Mouse (Mus musculus) midbrain, embryonic 12.5 days (tissue): ENCODE data around the gene 1110002E22Rik. TPM values are rescaled to one million over a fixed set of nuclear protein-coding genes. Genes with fewer than 3 reads are reported as not detected.

Experiments
- ATAC-seq: fragments of 200-750 bp; cut with Nextera tagmentation; 2 replicates; pipeline ENCODE4 v1.8.0; 2017; ENCODE audit warnings: low read depth, moderate TSS enrichment, moderate library complexity; ENCODE audit not compliant: low FRiP score
- H3K27ac ChIP-seq: fragments of 300-500 bp; sonication (generic); replicated peaks from 2 replicates; pipeline ENCODE4 v1.5.1; 2016; ENCODE audit warnings: mild to moderate bottlenecking
- H3K27me3 ChIP-seq: fragments of 300-500 bp; sonication (generic); 2 replicates; pipeline ENCODE4 v1.6.1; 2016; ENCODE audit warnings: mild to moderate bottlenecking
- H3K36me3 ChIP-seq: fragments of 300-500 bp; sonication (generic); 2 replicates; pipeline ENCODE4 v1.6.1; 2016
- H3K4me1 ChIP-seq: fragments of 300-500 bp; sonication (generic); 2 replicates; pipeline ENCODE4 v1.6.1; 2016
- H3K4me2 ChIP-seq: fragments of 300-500 bp; sonication (generic); replicated peaks from 2 replicates; pipeline ENCODE4 v1.6.1; 2016; ENCODE audit warnings: mild to moderate bottlenecking, moderate library complexity
- H3K4me3 ChIP-seq: fragments of 300-500 bp; sonication (generic); 2 replicates; pipeline ENCODE4 v1.5.1; 2016; ENCODE audit warnings: mild to moderate bottlenecking
- H3K9ac ChIP-seq: fragments of 300-500 bp; sonication (generic); replicated peaks from 2 replicates; pipeline ENCODE4 v1.6.1; 2016; ENCODE audit warnings: mild to moderate bottlenecking, moderate library complexity
- H3K9me3 ChIP-seq: fragments of 300-500 bp; sonication (generic); 2 replicates; pipeline ENCODE4 v1.6.1; 2016; ENCODE audit warnings: mild to moderate bottlenecking
- WGBS: fragments of 180-500 bp; shearing (Covaris S2); methylation state at CpG from one replicate; pipeline ENCODE4 v1.1.7; 2016; 5-methylcytosine and 5-hydroxymethylcytosine counted together
- polyA plus RNA-seq: library from polyadenylated mRNA; unstranded; fragments of >200 nt; fragmentation: Nextera tagmentation; extraction: Ambion mirVana; gene quantifications from 2 replicates; pipeline ENCODE4 v1.2.1, GENCODE M21; 2016

The 1110002E22Rik gene
- polyA plus RNA-seq, 1 experiment from 2014 or later: 0.05 TPM

DNA sequence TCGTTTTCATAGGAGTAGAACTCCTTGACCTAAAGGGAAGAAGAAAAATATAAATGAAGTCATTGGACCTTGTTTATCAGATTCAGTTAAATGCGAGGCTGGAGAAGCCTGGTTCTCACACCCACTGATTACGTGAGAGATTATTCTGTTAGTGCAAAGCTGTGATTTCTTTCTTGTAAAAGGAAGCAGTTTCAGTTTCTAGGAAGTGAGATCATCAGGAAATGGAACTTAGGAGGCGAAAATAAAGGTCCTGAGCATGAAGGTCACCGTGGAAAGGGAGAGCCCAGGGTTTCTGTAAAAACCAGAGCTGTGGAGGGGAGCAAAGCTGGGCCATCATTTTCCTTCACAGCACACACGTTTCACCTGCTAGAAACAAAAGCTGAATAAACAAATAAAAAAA lies 53.5 kb downstream of the 1110002E22Rik start:
- ATAC-seq: no peak
- 84% methylated on average over 6 of the region's 6 CpGs for WGBS

DNA sequence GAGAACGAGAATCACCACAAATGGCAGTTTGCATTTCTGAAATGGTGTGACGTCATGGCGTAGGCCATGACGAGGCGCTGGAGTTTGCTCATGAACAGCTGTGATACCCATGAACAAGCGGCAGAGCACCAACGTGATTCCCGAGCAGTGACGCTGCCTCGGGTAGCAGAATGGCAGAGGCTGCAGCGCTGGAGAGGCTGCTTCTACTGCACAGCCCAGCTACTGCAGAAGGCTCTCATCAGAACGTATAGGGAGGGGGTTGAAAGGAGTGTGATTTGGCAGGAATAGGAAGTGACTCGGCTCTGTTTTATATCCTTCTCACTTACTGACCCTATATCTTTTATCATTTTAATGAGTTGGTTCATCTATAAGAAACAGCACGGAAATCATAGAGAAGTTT lies 54.0 kb downstream of the 1110002E22Rik start:
- H3K27ac ChIP-seq: no peak overlapping the region
- no peak overlapping the region for H3K4me2 ChIP-seq
- ATAC-seq: no peak
- no peaks in the 10 kb centered on the region for H3K36me3 ChIP-seq
- H3K27me3 ChIP-seq: no peaks in the 10 kb centered on the region
- WGBS: 81% methylated on average over 14 of the region's 14 CpGs
- no peaks in the 10 kb centered on the region for H3K4me1 ChIP-seq
- H3K9me3 ChIP-seq: no peaks in the 10 kb centered on the region
- no peak overlapping the region for H3K4me3 ChIP-seq
- no peak overlapping the region for H3K9ac ChIP-seq

More for the DNA sequence above, 53.5 kb downstream of the 1110002E22Rik start:
- H3K4me3 ChIP-seq: no peak overlapping the region
- H3K27ac ChIP-seq: no peak overlapping the region
- no peak overlapping the region for H3K4me2 ChIP-seq
- H3K36me3 ChIP-seq: no peaks in the 10 kb centered on the region
- no peaks in the 10 kb centered on the region for H3K27me3 ChIP-seq
- H3K9me3 ChIP-seq: no peaks in the 10 kb centered on the region
- no peak overlapping the region for H3K9ac ChIP-seq
- H3K4me1 ChIP-seq: no peaks in the 10 kb centered on the region

GRCm38 (mm10) chr3:138119444-138120105 lies 54.7 kb downstream of the 1110002E22Rik start:
- H3K27me3 ChIP-seq: no peaks in the 10 kb centered on the region
- H3K9ac ChIP-seq: no peak overlapping the region
- H3K27ac ChIP-seq: no peak overlapping the region
- no peaks in the 10 kb centered on the region for H3K9me3 ChIP-seq
- H3K36me3 ChIP-seq: no peaks in the 10 kb centered on the region
- no peaks in the 10 kb centered on the region for H3K4me1 ChIP-seq
- no peak overlapping the region for H3K4me2 ChIP-seq
- H3K4me3 ChIP-seq: no peak overlapping the region
- ATAC-seq: no peak
- WGBS: 96% methylated on average over 16 of the region's 16 CpGs

DNA sequence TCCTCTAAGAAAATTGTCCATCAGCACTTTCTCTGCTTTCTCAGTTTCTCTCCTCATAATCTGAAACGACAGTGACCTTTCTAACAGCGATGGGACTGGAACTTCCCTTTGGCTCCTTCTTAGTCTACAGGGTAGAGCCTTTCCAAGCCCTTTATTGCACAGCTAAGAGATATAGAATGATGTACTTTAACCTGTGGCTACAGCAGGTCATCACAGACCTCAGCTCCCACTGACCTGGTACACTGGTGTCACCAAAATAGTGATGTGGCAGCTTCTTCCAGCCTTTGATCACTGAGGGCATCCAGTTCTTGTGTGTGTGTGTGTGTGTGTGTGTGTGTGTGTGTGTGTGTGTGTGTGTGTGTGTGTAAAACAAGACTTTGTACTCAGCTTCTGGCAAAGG lies 56.6 kb downstream of the 1110002E22Rik start:
- no peak overlapping the region for H3K4me3 ChIP-seq
- no peaks in the 10 kb centered on the region for H3K4me1 ChIP-seq
- WGBS: 90% methylated on average over 2 of the region's 2 CpGs
- H3K36me3 ChIP-seq: no peaks in the 10 kb centered on the region
- no peak overlapping the region for H3K9ac ChIP-seq
- no peak for ATAC-seq
- H3K4me2 ChIP-seq: no peak overlapping the region
- H3K27me3 ChIP-seq: no peaks in the 10 kb centered on the region
- H3K9me3 ChIP-seq: no peaks in the 10 kb centered on the region
- H3K27ac ChIP-seq: no peak overlapping the region

DNA sequence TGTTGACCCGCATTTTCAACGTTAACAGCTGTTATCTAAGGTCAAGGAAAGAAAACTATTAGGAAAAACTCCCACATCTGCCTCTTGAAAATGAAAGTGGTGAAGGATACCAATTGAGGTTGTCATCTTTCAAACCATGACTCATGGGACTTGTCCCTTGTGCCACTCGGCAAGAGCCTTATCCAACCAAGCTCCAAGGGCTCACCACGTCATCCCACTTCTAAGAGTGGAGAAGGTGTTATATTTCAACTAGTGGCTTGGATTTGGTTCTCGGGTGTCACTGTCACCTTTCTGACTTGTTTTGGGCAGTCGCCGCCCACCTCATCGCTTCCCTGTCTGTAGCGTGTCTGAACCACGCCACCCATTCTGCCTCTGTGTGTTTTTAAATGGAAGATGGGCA lies 59.0 kb downstream of the 1110002E22Rik start:
- Histone ChIP-seq H3K27me3 (no peaks in the 10 kb centered on the region), H3K4me2 (no peak overlapping the region), H3K9ac (no peak overlapping the region), H3K9me3 (no peaks in the 10 kb centered on the region), H3K4me3 (no peak overlapping the region), H3K36me3 (no peaks in the 10 kb centered on the region), H3K27ac (no peak overlapping the region), H3K4me1 (no peaks in the 10 kb centered on the region)
- ATAC-seq: no peak
- 93% methylated on average over 10 of the region's 10 CpGs for WGBS

DNA sequence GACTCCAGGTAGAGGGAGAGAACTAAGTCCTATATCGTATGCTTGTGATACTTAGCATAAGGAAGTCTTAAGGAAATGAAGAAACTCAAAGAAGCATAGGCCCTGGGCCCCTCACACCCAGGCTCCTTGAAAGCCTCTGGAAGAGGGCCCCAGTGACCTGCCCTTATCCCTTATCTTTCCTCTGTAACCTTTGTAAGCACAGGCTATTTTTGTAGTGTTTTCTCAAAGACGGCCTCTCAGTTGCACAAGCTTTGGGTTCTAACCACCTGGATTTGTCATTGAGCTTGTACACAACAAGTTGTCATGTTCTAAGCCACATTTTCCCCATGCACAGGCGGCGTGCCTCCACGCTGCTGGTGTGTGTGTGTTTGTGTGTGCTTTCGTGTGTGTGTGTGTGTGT lies 64.3 kb downstream of the 1110002E22Rik start:
- no peak overlapping the region for H3K9ac ChIP-seq
- H3K9me3 ChIP-seq: no peaks in the 10 kb centered on the region
- H3K27me3 ChIP-seq: no peaks in the 10 kb centered on the region
- 90% methylated on average over 6 of the region's 6 CpGs for WGBS
- no peaks in the 10 kb centered on the region for H3K36me3 ChIP-seq
- ATAC-seq: no peak
- no peak overlapping the region for H3K27ac ChIP-seq
- peaks cover 11% of the 10 kb centered on the region for H3K4me1 ChIP-seq
- no peak overlapping the region for H3K4me3 ChIP-seq
- no peak overlapping the region for H3K4me2 ChIP-seq

DNA sequence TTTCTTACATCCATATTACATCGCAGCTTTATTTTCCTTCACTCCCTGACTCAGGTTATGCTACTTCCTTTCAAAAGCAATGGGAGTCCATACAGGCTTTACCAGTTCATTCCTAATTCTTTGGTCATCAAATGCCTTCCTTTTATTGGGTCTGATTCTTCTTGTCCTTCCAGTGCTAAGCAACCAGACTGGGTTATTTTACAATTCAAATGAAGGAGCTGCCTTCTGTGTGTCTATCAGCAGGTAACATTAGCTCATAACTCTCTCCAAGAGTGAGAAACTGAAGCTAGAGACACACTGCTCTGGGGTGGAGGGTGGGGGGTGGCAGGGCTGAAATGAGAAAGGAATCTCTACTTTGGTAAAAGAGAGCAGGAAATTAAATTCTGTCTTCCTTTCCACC lies 65.8 kb downstream of the 1110002E22Rik start:
- Histone ChIP-seq H3K4me2 (no peak overlapping the region), H3K9me3 (no peaks in the 10 kb centered on the region), H3K9ac (no peak overlapping the region), H3K27ac (no peak overlapping the region), H3K36me3 (no peaks in the 10 kb centered on the region), H3K4me1 (peaks cover 11% of the 10 kb centered on the region), H3K27me3 (no peaks in the 10 kb centered on the region), H3K4me3 (no peak overlapping the region)
- WGBS: 41% methylated on average over 1 of the region's 1 CpGs
- ATAC-seq: no peak

Other genes starting within 250 kb of the 1110002E22Rik start
- gene H2afz, start 200.6 kb upstream of the 1110002E22Rik start, polyA plus RNA-seq: 2,469 and 2,593 TPM in 2 replicates
- 11.3 and 12.1 TPM in 2 replicates for gene Dnajb14, start 197.4 kb upstream of the 1110002E22Rik start, polyA plus RNA-seq
- gene Lamtor3, start 146.5 kb upstream of the 1110002E22Rik start, polyA plus RNA-seq: 94.8 and 103 TPM in 2 replicates
- 2.1 and 2.3 TPM in 2 replicates for gene Dapp1, start 83.5 kb upstream of the 1110002E22Rik start, polyA plus RNA-seq
- gene Gm5105, start 2.3 kb downstream of the 1110002E22Rik start, polyA plus RNA-seq: not detected in 2 replicates
- 14.0 and 15.6 TPM in 2 replicates for gene Trmt10a, start 78.4 kb downstream of the 1110002E22Rik start, polyA plus RNA-seq
- 12.4 and 14.1 TPM in 2 replicates for gene Mttp, start 79.9 kb downstream of the 1110002E22Rik start, polyA plus RNA-seq
- gene 4930579F01Rik, start 128.8 kb downstream of the 1110002E22Rik start, polyA plus RNA-seq: 0.14 TPM in 1 of 2 replicates, not detected in the other
- 0.47 and 0.50 TPM in 2 replicates for gene Adh7, start 152.7 kb downstream of the 1110002E22Rik start, polyA plus RNA-seq
- 0.16 and 0.34 TPM in 2 replicates for gene Adh1, start 195.9 kb downstream of the 1110002E22Rik start, polyA plus RNA-seq
- not detected in 2 replicates for gene Adh6a, start 248.2 kb downstream of the 1110002E22Rik start, polyA plus RNA-seq